Mouse (Mus musculus) olfactory bulb, adult 2 months (tissue): ENCODE results near the gene Zfp292.

Experiments
- CTCF ChIP-seq: fragments of 200-500 bp; IDR thresholded peaks from 2 replicates; pipeline ENCODE4 v1.5.1; 2012; ENCODE audit warnings: low read depth, mild to moderate bottlenecking, low read length, moderate library complexity; ENCODE audit not compliant: insufficient read depth
- POLR2A ChIP-seq: fragments of 200-500 bp; IDR thresholded peaks from 2 replicates; pipeline ENCODE4 v1.6.1; 2012; ENCODE audit warnings: mild to moderate bottlenecking, low read depth, low read length, moderate library complexity; ENCODE audit not compliant: insufficient read depth

DNA sequence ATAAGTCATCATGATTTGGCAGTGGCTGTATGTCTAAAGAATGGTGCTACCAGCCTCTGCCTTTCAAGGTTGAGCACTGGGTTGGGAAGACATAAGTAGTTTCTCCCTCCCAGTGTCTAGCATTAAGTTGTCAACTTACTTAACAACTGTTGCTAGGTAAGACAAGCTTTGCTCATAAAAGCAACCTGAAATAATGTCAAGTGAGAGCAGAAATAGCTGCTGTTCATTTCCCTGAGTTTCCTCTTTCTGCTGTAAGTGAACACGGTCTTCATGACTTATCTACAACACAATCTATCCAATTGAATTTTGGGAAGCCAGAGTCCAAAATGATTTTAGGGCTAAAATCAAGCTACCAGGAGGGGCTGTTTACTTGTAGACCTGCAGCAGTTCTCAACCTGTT, 126.6 kb downstream of the Zfp292 start, which contains the start of gene Gm136:
- no peak for TF ChIP-seq CTCF
- TF ChIP-seq POLR2A, result no peak
